Mouse (Mus musculus) c-Kit-positive CD71-positive TER-119-negative erythroid progenitor cells, embryonic 14.5 days (primary cell): ENCODE data around the gene Gm45021.
A peak's percentile ranks its signal among the peaks of the same experiment; 100 is the strongest.

Source experiments
- DNase-seq: peaks from one replicate; pipeline ENCODE4 v3.0.0-alpha.2; 2013; ENCODE audit warnings: low read depth

The Gm45021 gene

DNA sequence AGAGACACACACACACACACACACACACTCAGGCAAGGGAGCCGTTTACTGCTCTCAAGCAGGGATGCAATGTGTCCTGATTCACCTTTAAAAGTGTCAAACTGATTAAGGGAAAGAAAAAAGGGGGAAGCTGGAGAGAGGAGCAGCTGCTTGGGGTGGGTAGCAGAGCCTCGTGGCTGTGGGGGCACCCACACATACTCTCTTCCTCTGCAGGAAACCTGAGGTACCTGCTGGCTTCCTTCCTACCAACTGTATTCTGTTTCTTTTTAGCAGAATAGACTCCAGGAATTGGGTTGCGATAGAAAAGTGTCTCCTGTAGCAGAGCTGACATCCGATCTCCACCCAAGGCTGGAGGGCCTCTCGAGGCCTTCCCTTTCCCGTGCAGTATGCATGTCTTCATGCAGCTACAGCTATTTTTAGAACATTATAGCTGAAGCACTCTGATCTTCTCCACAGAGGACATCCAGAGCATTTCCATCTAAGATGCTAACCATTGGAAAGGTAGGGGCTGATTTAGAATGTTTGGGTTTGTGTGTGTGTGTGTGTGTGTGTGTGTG lies at the start of gene Gm45021:
Gene Gm45021, plus strand, starts transcription at position 417 of the 557 bp plus-strand sequence.
- no peak for DNase-seq

DNA sequence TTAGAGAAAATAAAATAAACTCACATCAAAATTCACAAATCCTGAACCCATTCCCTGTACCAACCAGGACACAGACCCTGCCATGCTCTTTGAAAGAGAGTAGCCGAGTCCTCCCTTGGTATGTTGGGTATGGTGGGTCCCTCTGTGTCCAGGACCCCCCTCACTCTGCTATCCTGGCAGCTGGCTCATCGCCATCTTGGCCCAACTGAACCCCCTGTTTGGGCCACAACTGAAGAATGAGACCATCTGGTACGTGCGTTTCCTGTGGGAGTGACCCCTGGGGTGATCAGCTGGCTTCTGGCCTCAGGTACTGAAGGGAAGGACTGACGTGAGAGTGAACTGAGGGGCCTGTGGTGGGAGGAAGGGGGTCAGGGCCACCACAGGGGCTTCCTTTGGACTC lies 49.5 kb upstream of the Gm45021 start:
- no peak for DNase-seq

DNA sequence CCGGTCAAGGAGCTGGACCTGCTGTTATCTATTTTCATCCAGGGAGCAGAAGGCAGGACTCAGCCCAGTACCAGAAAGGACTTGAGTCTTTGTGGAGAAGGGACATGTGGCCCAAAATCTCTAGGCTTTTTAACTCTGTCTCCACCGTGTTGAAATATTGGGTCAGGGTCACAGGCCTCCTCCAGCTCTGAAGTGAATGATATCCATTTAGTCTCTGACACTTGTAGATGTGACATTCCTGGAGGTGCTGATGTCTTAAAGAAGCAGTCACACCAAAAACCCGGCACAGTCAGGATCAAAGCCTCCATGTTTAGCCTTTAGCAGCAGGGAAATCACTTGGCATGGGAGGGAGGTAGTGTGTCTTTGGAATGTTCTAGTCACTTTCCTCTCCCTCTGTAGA lies 48.7 kb upstream of the Gm45021 start:
- no peak for DNase-seq

DNA sequence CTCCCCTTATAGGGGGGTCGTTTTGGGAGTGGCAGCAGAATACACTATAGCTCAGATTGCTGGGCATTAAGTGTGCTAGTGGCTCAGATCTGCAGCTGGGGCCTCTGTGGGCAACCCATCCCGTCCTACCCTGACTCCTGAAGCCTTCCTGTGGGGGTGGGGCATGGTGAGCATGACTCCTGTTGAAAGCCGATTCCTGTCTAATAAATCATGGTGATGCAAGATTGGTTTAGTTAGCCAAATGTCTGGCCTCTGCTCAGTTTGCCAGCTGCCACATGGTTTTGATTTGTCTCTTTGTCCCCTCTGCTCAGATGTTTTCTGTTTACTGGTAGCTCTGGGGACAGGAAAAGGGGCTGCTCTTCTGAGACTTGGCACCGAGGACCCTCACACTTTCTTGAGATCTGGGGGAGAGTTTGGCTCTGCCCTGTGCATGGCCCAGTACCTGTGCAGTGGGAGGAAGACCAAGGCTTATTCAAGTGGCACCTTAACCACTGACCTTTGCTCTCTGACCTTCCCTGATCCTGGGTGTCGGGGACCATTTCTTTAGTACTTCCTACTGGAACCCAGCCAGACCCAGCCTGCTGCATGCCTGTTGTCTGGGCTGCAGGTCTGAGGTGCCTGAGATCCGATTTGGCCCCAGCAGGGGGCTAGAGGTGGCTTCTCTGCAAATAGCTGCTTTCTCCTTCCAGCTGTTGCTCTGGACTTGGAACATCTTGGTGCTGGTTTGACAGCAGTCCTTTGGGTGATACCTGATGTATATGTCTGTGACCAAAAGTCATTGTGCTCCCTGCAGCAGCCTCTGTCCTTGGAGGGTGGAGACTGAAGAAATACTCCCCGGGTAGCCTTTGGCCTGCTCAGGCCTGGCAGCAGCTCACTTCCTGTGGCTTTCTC lies 47.6 kb upstream of the Gm45021 start:
- DNase-seq: no peak

DNA sequence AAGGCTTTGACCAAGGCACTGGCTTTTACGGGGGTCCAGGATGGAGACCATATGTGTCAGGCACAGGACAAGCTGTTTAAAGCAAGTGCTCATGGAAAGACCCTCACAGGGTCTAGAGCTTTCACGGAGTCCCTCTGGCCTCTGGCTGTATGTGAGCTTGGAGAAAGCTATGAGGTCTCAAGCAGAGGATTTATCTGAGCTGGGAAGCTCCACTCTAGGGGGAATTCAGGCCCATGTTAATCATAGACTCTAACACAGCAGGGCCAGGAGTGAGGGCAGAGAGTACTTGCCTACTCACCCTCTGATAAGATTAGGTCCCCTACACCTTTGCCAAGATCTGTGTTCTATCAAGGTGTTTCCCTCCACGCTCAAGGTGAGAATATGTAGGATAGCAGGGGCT lies 46.8 kb upstream of the Gm45021 start:
- no peak for DNase-seq

DNA sequence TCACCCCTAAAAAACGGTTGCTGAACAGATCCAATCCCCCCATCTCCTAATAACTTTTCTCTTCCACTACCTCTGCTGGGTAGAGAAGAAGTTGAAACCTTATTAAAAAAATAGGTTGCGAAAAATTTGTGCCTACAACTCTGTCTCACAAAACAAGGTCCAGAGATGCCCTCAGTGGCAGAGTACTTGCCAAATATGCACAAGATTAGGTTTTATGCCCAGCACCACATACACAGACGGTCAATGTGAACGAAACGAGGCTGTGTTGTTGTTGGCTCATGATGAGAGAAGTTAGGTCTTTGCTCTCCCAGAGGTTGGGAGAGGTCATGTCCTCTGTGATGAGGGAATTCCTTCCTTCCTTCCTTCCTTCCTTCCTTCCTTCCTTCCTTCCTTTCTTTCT lies 44.2 kb upstream of the Gm45021 start:
- no peak for DNase-seq

DNA sequence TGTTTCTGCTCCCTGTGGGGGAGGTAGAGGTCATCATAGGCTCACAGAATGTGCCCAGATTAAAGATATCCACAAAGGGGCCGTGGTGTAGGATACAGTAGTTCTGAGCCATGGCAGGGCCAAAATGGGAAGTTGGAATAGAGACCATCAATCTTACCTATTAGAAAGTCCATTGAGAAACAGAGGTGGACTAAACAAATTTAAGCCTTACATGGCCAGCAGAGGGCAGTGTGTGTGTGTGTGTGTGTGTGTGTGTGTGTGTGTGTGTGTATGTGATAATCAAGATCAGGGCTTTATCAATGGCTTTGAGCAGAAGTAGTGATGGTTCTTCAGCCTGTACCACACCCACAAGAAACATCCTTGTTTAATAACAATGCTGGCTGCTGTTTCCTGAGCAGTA lies 43.1 kb upstream of the Gm45021 start:
- DNase-seq: no peak

DNA sequence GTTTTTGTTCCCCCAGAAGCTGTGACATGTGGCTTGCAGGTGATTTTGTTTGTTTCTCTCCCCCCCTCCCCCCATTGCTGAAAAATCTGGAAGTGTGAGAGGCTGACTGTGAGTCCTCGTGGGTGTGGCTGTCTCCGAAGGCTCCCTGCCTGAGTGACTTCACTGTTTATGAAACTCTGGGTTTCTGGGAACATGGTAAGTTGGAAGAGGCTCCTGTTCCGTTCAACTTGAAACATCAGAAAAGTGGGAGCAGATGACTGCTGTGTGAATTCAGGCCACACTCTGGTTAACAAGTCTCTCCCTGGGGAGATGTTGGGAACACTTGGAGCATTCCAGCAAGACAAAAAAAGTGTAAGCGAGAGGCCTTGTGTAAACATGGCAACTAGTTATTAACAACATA lies 42.6 kb upstream of the Gm45021 start:
- no peak for DNase-seq

DNA sequence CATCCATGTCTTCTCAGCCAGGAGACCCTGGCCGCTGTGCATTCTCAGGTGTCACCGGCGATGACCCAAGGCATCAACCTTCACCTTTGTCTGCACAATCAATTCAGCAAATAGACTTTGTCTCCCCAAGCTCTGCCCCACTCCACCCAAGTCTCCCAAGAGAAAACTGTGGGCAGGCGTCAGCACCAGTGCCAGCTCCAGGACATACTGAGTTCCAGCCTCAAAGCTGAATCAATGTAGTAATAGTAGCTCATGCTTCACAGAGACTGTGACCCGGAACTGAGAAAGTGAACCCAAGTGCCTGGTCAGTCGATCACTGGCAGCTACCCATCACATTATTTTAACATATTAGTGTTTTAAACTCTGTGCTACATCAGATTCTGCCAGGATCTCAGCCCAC lies 41.1 kb upstream of the Gm45021 start:
- DNase-seq: no peak

DNA sequence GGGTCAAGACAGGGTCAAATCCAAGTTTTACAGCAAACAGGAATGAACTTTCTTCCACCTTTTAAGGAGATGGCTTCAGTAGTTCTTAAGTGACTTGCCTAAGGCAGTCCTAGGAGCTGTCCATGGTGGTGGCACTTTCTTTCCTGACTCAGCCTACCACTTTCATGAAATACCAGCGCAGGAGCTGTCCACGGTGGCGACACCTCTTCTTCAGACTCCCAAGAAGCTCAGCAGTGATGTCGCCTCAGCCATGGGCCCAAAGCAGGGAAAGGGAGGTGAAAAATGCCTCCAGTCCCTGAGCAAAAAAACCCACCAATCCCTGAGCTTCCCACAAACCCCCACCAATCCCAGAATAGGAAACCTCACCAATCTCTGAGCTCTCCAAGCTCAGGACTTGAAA lies 36.5 kb upstream of the Gm45021 start:
- DNase-seq: peak; percentile 84

DNA sequence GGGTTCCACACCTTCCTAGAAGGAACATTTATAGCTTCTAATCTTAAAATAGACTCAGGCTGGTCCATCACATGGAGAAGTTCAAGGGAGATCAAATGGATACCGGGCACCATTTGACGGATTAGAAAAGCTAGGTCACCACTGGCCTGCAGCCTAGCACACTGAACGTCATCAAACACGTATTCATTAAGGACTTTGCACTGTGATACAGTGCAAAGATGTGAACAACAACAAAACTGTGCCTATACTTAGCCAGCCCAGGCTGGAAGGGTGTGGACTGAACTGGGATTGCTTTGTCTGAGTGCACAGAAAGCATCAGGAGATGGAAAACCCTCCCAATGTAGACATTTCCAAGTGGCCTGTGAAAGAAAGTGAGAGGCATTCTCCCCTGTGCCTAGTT lies 35.6 kb upstream of the Gm45021 start:
- DNase-seq: no peak

DNA sequence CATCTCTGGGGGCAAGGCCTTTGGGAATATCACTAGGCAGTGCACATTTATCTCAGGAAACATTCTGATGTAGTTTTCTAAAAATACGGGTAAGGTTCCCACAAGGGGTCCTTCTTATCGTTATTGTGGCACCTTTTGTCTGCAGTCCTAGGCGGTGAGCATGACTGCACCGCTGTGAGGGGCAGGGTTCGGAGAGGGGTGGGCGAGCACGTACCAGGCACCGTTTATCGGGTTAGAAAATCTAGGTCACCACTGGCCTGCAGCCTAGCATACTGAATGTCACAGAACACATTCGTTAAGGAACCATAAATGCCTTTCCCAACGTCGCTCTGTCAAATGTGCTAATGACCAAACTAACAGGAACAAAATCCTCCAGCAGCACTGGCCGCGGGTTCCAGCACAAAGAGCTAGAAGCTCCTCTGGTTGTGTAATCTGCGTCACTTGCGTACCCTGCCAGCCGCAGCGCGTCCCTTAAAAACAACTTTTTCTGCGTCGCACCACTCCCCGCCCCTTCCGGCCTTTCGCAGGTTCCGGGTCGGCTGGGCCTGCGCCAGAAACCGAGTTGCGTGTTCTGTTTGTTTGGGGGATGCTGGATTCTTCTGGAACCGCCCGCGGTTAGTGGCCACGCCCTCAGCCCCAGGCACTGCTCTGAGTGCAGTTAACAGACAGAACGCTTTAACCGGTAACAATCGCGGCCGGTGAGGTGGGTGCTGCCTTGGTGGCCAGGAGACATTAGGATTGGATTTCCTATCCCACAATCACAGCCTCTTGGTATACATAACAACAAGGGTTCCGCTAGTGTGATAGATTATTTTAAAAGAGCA lies 34.9 kb upstream of the Gm45021 start, which contains the start of gene Lrrc61:
Gene Lrrc61, plus strand, starts transcription at position 517 of the 824 bp plus-strand sequence.
- DNase-seq: peak; percentile 66

DNA sequence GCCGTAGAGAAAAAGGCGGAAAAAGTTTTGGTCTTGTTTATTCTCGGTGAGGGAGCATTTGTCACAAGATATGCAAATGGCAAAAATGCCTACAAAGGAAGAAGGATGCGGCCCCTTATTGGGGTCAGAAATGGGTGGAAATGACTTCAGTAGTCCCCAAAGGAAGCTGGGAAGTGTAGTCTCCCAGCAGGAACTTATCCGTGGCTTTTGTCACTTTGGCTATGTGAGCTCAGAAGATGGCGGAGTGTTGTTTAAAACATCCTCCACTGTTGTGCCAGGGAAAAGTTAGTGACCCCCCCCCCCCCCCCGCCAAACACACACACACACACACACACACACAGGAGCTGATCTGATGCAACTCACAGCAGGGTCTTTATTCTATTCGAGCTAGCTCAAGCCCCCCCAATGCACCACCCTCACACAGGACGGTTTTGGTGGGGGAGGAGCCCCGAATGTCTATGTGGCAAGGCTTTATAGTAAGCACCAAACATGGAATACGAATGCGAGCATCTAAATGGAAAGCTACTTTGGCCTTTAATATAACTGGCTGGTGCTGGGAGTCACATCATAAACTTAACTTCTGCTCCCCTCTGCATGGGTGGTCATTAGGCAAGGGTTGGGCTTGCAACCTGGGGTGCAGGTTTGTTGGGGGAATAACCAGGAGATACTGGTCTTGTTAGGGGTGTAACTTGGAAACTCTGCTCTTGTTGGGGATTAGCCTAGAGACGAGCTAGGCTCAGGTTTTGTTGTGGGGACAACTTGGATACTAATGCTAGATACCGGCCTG lies 34.1 kb upstream of the Gm45021 start:
- DNase-seq: no peak

DNA sequence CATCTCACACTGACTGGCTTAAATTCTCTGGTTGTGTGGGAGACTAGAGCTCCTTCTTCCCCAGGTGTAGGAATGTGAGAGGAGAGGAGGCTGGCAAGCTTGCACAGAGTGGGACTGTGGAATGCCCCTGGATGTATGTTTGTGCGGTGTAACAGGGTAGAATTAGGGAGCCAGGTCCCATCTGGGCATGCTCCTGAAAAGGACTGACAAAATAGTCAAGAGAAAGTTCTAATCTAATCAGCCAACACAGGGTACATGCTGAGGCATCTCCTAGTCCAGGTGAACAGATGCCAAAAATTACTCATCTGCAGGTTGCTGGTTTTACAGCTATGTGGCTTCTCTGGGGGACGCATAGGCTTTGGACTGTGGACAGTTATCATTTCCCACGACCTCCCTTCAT lies 33.5 kb upstream of the Gm45021 start:
- DNase-seq: no peak

DNA sequence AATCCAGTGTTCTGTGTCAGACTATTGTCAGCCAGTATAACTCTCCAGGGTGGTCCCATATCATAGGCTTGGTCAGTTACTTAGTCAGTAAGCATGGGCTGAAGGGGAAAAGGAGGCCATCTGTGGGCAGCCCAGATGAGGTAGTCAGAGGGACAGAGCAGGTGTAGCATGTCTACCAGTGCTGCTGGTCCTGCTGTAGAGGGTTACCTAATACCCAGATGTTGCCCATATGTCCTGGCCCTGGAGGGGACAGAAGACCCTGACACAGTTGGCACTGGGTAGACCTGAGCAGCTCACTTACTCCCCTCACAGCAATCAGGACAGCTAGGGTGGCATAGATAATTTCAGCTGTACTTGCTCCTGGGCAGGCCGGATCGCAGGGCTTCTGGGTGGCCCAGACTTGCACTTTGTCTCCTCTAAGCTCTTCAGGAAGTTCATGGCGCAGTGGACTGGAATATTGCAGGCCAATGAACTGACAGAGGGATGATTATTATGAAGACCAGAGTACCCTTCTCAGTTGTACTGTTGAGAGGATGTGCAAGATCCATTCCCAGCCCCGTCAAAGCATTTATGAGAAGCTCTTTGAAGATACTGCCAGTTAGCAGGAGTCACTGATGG lies 23.6 kb upstream of the Gm45021 start:
- DNase-seq: no peak

DNA sequence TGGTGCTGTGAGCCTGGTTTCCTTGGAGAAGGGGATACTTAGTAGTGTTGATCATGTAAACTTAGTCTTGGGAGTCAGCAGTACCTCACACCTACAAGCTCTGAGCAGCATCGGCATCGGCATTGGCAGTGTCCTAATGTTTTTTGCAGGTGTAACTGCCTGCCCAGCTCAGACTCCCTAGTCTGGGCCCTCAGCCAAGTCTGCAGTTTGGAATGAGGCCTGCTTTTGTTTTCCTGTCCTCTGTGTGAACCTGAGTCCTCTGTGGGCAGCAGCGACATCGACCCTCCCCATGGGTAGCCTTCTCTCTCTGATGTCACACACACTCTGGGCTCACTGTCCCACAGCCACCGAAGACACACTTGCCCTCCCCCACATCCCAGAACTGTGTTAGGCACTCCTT lies 23.1 kb upstream of the Gm45021 start:
- DNase-seq: no peak

DNA sequence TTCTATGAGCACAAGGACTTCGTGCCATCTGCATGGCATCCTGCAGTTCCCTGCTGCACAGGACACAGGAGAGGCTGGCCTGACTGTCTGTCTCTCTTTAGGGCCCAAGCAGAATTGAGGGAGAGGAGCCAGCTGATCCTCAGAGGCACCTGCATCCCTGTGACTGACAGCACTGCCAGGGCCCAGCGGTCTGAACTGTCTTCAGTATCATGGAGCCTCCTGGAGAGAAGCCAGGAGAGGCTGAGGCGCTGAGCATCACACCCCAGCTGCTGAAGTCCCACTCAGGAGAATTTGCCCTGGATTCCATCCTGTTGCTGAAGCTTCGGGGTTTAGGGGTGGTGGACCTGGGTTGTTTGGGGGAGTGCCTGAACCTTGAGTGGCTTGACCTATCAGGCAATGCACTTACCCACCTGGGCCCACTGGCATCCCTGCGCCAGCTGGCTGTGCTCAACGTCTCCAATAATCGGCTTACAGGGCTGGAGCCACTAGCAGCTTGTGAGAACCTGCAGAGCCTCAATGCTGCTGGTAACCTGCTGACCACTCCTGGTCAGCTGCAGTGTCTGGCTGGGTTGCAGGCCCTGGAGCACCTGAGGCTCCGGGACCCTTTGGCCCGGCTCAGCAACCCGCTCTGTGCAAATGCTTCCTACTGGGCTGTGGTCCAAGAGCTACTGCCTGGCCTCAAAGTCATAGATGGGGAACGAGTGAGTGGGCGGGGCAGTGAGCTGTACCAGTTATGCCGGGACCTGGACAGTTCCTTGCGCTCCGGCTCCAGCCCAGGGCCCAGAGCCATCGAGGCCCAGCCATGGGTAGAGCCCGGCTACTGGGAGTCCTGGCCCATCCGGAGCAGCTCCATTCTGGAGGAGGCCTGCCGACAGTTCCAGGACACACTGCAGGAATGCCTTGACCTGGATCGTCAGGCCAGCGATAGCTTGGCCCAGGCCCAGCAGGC lies 21.1 kb upstream of the Gm45021 start:
- no peak for DNase-seq

DNA sequence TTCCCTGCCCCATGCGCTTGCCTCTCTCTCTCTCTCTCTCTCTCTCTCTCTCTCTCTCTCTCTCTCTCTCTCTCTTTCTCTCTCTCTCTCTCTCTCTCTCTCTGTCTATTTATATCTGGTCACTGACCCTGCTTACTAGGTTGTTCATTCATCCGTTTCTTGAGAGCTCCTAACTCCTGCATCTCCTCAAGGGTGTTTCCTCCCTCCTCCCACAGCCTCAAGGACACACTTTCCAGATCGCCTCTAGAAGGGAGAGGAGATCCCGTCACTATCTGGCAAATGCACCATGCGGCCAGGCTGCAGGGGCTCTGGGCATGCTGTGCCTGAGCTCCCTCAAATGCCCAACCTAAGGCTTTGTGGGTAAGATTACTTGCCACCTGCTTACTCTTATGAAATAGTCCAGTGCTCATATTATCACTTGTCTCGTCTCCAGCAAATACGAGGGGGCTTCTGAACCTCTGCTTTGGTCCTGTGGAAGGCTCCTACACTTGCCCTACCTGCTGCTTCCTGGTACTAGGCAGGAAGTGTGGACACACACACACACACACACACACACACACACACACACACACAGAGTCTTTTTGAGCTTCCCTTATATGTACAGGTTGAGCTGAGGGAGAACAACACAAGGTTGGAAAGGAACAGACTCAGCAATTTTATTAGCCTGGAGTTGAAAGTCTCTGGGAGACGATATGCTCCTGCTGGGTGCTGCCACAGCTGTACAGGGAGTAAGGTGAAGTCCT lies 20.2 kb upstream of the Gm45021 start:
- no peak for DNase-seq

DNA sequence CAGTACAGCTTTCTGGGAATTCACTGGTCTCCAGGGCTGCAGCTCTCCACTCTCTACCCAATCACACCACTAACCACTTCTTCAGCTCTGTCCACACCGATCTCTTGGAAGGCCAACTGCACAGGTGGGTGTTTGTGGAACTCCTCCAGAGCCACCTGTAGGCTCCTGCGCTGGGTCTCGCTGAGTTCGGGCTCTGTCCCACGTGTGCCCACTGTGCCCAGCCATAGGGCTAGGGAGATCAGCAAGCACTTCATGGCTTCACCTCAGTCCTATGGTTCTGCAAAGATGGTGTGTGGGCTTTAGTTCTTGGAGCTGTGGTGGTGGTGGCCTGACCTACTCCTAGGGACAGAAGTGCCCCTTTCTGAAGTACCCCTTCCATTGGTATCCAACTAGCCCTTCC lies 17.4 kb upstream of the Gm45021 start:
- no peak for DNase-seq

DNA sequence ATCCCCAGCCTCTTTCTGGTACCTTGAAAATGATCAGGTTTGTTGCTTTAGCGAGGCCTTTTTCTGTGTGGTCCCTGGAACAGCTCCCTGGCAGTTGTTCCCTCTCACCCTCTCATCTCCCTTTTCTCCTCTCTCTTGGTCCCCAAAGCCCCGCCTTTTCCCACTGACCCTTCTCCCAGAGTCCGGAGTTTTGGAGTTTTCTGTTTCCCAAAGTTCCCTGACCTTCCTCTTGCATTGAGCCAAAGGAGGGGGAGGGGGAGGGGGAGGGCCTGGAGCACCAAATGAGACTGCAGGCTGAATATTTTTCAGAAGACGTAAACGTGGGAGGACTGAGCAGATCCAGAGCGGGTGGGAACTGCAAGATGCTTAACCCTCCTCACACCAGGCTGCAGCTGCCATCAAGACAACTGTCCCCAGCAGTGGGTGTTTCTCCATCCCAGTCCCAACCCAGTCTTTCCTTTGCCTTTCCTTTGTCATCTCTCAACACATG lies 16.8 kb upstream of the Gm45021 start, which contains the start of gene Rarres2:
Gene Rarres2, minus strand, starts transcription at position 218 of the 490 bp plus-strand sequence.
- DNase-seq: no peak
